Mouse (Mus musculus): ENCODE measurements at regions not wholly inside any gene's neighbourhood (a gene's known extent, or its start where the extent isn't known, plus 50 kb on each side); places are given as distances from the start of the nearest gene placed in this dataset.

DNA sequence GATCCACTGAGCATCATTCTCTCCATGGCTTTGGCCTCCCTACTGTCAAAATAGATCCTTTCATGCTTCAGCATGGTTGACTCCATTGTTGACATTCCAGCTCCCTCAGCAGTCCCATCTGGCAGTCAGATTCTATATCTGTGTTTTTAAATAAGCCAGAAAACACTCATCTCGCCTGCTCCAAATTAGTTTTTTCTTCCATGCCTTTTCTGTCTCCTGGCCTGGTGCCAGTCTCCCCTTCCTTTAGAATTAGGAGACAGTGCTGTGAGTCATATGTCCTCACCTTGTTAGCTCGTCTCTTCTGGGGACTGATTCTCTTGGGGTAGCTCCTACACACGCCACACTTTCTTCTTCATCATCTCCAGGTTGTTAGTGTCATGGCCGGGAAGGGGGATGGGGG lies 302.2 kb downstream of the Cd83 start:
- no peak for TF ChIP-seq CTCF (IDR thresholded peaks at IDR 0.05; ENCODE audit: low read depth)
- TF ChIP-seq EP300 (optimal IDR thresholded peaks at IDR 0.05), result no peak

Measured in stomach, postnatal 0 days (tissue).